Mouse (Mus musculus): ENCODE measurements around the gene Anapc11.

The Anapc11 gene

DNA sequence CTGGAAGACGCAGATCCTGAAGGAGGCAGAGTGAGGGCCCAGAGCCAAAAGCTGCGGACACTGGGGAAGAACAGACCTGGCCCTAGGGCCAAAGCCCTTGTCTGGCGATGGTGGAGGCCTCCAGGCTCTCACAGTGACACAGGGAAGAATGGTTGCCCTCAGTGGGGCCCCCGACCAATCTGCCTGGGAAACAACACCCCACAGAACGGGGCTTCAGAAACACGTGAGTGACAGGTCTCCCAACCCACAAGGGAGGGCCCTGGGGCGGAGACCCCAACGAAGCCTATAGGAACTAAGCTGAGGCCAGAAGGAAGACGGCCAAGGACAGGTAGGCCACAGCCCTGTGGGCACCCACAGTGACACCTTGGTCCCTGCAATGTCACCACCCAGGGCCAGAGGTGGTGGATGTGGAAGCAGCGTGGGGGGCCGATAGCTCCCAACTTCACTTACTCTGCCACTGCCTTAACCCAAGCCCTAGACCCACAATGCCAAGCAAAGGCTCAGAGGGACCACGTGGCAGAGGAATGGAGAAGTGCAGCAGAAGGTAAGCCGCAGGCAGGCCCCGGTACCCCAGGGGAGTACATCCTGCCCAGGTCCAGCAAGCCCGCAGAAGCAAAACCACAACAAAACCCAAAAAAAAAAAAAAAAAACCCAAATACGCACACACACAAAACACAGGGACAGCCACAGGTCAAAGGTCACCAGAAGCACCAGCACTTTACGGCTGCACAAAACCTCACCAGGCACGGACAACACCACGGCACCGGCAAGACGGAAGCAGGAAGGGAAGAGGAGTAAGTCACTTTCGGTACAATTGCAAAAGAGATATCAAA lies 29.5 kb downstream of the Anapc11 start:
- no peak for DNase-seq (ENCODE audit: low read depth)

- no peak for DNase-seq (ENCODE audit: low read depth)
Measured at GRCm38 (mm10) chr11:120628601-120629340, 30.6 kb downstream of the Anapc11 start.

DNA sequence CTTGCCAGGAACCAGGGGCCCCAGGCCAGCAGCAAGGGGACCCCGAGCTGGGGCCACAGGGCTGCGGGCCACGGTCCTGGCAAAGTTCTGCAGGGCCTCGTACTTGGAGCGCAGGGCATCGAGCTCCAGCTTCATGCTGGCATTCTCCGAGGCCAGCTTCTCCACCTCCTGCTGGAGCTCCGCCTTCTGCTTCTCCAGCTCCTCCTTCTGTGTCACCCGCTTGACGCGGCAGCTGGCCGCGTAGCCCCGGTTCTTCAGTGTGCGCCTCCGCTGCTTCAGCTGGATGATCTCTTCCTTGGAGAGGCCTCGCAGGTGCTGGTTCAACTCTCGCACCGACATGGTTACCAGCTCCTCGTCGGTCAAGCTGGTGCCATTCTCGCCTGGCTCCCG lies 31.1 kb downstream of the Anapc11 start:
- no peak for DNase-seq (ENCODE audit: low read depth)

GRCm38 (mm10) chr11:120629911-120630310 lies 31.7 kb downstream of the Anapc11 start:
- no peak for DNase-seq (ENCODE audit: low read depth)

DNA sequence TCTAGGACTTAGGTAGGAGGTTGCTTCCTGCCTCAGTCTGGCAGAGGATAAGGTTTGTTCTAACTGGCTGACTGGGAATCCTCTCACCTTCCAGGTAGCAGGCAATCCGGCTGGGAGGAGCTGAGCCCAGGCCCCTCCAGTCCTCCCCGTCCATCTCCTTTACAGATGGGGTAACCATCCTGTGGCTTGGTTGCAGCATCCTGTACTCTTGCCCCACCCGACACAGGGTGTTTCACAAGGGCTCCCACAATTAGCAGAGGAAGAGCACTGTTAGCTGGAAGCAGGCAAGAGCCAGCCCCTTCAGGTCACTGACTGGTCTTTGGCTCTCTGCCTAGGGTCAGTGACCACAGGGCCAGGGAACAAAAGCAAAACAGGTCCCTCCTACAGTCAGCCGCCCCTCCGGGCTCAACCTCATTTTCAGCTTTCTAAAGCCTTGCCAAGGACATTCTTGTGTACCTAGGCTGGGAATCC lies 32.2 kb downstream of the Anapc11 start:
- DNase-seq (ENCODE audit: low read depth): no peak

GRCm38 (mm10) chr11:120630881-120631725 lies 32.9 kb downstream of the Anapc11 start:
- DNase-seq (ENCODE audit: low read depth): no peak

- DNase-seq (ENCODE audit: low read depth): no peak
Measured at GRCm38 (mm10) chr11:120631726-120632448, 33.7 kb downstream of the Anapc11 start.

DNA sequence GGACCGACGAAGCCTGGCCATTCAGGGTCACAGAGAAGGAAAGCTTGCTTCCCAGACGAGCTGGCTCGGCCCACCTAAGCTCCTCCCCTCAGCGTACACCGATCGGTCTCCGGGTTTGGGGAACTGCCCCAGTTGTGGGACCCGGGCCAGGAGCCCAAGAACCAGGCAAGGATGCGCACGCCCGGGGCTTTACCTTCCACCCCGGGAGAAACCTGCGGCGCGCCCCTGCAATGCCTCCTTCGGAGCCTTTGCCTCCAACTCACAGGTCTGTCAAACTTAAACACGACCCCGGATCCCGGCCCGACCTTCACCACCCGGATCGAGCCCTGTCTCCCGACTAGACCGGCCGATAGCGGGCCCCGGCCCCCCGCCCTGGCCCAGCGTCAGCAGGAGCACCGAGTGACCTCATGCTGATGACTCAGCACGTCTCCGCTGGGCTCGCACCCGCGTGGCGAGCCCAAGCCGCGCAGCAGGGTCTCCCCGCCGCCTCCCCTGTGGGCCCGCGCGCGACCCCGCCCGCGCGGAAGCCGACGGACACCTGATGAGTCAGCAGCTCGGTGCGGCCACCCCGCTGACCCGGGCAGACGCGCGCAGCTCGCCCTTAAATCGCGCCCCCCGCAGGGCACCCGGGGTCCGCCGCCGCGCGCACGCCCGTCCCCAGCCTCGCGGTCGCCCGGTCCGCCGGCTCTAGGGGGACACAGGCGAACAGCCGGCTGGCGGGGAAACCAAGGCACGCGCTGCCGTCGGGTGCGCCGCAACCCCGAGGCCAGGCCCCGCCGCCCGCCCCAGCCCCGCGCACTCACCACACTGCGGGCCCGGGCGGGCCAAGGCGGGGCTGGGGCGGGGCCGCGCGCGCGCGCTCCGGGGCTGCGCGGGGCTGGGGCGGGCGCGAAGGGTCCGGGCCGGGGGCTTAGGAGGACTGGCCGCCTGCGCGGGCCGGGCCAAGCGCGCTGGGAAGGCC lies 34.6 kb downstream of the Anapc11 start:
- peak; percentile 43 for DNase-seq (ENCODE audit: low read depth)

DNA sequence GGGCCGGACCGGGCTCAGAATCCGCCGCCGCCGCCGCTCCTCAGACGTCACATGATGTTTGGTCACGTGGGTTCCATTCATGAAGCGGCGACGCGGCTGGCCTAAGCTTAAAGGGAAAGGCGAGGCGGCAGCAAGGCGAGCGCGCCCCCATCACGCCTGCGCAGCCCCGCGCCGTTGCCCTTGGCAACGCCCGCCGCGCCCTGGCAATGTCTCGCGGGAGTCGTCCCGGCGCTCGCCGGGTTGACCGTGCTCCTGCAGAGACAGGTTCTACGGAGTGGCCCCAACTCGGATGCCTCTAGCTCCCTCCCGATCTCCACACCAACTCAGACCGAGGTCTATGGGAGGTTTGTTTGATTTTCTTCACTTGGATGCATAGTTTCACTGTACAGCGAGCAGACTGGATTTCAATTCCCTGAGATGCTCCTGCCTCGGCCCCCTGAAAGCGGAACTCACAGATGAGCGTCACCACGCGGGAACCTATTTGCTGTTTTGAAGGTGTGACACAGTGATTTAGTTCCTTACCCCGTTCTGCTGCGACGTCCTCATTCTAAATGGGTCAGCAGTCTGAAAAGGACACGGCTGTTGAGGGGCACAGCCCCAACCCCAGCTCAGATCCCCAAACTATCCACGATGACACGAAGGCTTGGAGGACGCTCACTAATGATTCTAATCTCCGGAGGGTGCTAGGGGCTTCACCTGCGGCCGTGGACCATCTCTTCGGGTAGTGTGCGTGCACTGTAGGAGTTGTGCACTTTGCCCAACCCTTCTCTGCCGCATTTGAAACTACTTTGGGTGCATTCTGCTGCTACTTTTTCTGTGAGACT lies 35.5 kb downstream of the Anapc11 start, which contains the start of gene Mafg:
Gene Mafg (minus strand): TSS at position 81 of the 824 bp plus-strand sequence.
- peak; percentile 87 for DNase-seq (ENCODE audit: low read depth)

- DNase-seq (ENCODE audit: low read depth): no peak
Measured at GRCm38 (mm10) chr11:120634810-120635209, 36.6 kb downstream of the Anapc11 start.

GRCm38 (mm10) chr11:120641255-120641654 lies 43.0 kb downstream of the Anapc11 start:
- no peak for DNase-seq (ENCODE audit: low read depth)

DNA sequence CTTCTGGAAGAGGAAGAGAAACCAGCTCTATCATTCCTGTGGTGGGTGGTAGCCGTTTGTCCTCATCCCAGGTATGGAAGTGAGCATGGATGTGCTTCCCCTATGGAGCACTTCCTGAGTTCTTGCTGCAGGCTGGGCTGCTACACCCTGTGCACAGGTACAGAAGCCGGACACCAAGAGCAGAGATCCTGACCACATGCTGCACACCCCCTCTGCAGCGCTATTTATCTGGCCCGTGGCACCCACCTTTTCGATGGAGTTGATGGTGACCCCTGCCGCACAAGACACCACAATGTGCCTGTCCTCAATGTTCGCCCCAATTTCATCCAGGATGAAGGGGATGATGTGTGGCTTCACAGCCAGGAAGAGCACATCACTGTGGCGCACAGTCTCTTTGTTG lies 43.6 kb downstream of the Anapc11 start:
- DNase-seq (ENCODE audit: low read depth): no peak

DNA sequence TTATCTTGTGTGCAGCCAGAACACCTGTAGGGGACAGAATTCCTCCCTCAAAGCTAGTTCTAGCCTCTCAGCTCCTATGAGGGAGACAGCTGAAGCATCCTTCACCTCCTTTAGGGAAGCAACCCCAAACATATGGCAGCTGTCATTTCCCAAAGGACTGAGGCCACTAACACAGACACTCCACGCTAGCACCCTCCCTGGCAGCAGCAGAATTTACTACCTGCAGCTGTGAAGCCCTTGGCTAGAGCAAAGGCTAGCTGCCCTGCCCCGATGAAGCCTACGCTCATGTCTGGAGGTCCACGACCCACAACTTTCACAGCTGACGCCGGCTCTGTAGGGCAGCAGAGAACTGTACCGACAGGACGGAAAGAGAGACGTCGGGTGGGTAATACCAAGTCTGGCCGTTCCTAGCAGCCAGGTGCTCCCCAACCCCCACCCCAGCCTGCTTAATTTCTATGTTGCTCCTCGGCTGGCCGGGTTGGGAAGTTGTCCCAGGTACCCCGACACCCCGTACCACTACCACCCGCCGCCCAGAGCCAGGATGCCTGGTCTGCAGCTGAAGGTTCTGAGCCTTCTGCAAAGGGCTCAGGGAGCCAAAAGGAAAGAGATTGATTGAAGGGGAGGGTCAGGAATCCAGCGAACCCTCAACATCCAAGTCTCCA lies 44.8 kb downstream of the Anapc11 start:
- no peak for DNase-seq (ENCODE audit: low read depth)

DNA sequence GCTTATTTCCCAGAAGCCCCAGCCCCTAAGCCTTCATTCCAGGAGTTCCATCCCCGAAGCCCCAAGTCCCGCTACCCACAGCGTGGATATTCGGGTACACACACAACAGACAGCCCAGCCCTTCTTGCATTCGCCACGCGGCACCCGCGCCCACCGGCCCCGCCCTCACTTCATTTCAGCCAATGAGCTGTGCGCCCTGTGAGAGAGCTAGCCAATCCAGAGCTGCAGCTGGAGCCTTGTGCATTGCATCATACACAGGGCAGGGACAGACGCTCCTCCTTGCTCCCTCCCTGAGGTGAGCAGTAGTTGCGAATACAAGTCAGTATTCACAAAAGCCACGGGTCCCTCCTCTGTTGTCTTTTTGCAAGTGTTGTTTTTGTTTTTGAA lies 45.4 kb downstream of the Anapc11 start, which contains the start of gene Pycr1:
Gene Pycr1 (minus strand): TSS at position 169 of the 387 bp plus-strand sequence.
- DNase-seq (ENCODE audit: low read depth): peak; percentile 90

DNA sequence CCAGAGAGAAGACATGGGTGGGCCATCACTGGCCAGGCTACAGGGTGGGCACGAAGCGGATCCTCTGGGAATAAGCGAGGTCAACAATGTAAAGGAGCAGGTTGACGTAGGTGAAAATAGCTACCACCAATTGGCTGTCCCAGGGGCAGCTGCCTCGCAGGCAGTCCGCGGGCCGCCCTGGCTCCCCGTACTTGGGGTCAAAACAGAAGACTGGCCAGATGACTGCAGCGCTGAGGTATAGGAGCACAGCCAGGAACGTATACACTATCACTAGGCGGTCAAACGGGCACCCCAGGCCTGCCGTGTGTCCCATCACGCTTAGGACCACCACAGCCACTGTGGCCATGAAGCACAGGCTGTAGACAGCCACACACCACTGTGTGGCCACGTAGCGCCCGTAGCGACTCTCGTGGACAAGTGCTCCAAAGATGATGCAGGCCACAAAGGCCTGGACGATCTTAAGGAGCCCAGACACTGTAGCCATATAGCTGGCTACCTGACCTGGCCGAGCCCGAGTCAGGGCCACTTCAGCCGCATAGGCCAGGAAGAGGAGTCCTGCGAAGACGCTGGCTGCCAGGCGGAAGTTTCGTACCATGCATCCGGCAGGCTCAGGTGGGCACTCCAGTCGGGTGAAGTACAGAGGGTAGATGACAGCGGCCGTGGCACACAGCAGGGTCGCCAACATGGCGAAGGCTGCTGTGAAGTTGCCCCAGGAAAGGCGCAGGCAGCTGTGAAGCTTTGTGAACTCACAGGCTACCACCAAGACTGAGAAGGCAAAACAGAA lies 49.0 kb downstream of the Anapc11 start:
- no peak for DNase-seq (ENCODE audit: low read depth)

- no peak for DNase-seq (ENCODE audit: low read depth)
Measured at GRCm38 (mm10) chr11:120648001-120648476, 49.8 kb downstream of the Anapc11 start, which contains the start of gene Myadml2. TSS of gene Myadml2 (minus strand) at chr11:120648158.

DNA sequence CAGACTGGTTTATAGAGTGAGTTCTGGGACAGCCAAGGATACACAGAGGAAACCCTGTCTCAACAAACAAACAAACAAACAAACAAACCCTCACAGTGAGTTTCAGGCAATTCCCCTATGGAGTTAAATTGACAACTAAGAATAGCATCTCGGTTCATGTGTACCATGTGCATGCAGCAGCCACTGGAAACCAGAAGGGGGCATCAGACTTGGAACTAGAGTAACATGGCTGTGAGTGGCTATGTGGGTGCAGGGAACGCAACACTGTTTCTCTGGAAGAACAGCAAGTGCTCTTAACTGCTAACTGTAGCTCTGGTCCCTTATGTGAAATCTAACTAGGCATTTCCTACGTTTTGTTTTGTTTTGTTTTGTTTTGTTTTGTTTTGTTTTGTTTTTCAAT lies 53.7 kb downstream of the Anapc11 start:
- DNase-seq (ENCODE audit: low read depth): no peak

- DNase-seq (ENCODE audit: low read depth): no peak
Measured at GRCm38 (mm10) chr11:120654741-120655140, 56.5 kb downstream of the Anapc11 start.
